Mouse (Mus musculus): ENCODE measurements around the gene Arhgap22. TPM values are rescaled to one million over a fixed set of nuclear protein-coding genes. Genes with fewer than 3 reads are reported as not detected.
A peak's percentile ranks its signal among the peaks of the same experiment; 100 is the strongest.

Arhgap22 gene
- polyA plus RNA-seq, 1 experiment: 8.4 TPM

DNA sequence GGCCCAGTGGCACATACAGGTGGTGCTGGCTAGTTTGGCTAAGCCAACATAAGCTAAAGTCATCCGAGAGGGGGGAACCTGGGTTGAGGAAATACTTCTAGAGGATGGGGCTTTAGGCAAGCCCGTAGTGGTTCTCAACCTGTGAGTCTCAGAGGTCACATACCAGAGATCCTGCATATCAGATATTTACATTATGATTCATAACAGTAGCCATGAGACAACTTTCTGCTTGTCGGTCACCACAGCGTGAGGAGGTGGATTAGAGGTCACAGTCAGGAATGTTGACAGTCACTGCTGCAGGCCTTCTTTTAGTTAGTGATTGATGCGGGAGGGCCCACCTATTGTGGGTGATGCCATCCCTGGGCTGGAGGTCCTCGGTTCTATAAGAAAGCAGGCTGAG, 121.9 kb downstream of the Arhgap22 start:
- Histone ChIP-seq H3K27me3 (ENCODE audit: control insufficient read depth, insufficient read depth, low read length) (no peaks in the 10 kb centered on the region), H3K27ac (ENCODE audit: insufficient read depth, low read length) (no peak overlapping the region), H3K4me3 (replicated peaks; ENCODE audit: insufficient read depth, low read depth, low read length) (no peak overlapping the region), H3K4me1 (ENCODE audit: control insufficient read depth, insufficient read depth, low read length) (no peaks in the 10 kb centered on the region)
- DNase-seq: no peak
- TF ChIP-seq CTCF (IDR thresholded peaks at IDR 0.05; ENCODE audit: borderline replicate concordance, insufficient read depth, low read depth, low read length): no peak
- TF ChIP-seq POLR2A (IDR thresholded peaks at IDR 0.05; ENCODE audit: borderline replicate concordance, insufficient read depth, low read length): no peak
- WGBS: 81% methylated on average over 6 of the region's 6 CpGs

DNA sequence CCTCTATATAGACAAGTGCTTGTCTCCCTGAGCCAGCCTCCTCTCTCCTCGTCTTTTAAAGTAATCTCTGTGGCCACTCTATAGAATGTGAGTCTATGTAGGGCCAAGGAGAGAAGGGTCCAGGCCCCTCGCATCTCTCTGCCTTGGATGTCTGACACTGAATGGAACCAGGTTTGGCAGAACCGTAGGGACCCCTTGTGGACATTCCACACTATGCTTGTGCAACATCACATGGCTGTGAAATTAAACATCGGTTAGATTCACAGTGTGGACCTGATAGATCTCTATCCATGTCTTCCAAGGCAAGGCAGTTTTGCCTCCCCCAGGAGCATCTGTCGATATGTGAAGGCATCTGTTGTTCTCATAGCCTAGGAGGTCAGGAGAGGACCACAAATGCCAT, 124.9 kb downstream of the Arhgap22 start:
- Histone ChIP-seq H3K4me1 (ENCODE audit: control insufficient read depth, insufficient read depth, low read length) (peaks cover 8% of the 10 kb centered on the region), H3K27me3 (ENCODE audit: control insufficient read depth, insufficient read depth, low read length) (no peaks in the 10 kb centered on the region), H3K4me3 (replicated peaks; ENCODE audit: insufficient read depth, low read depth, low read length) (no peak overlapping the region), H3K27ac (ENCODE audit: insufficient read depth, low read length) (no peak overlapping the region)
- TF ChIP-seq POLR2A (IDR thresholded peaks at IDR 0.05; ENCODE audit: borderline replicate concordance, insufficient read depth, low read length): no peak
- TF ChIP-seq CTCF (IDR thresholded peaks at IDR 0.05; ENCODE audit: borderline replicate concordance, insufficient read depth, low read depth, low read length): no peak
- no peak for DNase-seq
- 68% methylated on average over 5 of the region's 5 CpGs for WGBS

DNA sequence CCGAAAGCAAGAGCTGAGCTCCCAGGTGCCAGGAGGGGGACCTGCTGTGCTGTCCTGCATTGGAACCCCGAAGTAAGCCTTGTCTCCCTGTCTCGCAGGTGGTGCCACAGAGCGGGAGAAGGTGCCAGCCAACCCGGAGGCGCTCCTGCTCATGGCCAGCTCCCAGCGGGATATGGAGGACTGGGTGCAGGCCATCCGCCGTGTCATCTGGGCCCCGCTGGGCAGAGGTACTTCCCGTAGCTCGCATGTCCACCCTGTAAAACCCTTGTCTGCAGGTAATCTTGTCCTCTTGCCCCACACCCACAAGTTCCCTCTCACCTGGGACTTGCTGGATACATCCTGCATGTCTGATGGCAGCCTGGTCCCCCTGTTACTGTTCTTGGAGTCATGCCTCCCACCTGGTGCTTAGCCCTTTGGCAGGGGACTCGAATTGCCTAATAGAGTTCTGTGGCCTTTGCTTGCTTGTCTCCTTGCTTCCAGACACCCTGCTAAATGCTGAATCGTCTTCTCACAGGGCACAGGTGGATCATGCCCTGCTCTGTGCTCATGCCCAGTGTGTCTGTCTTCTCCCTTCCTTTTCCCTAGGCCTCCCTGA, 129.4 kb downstream of the Arhgap22 start:
- TF ChIP-seq CTCF (IDR thresholded peaks at IDR 0.05; ENCODE audit: borderline replicate concordance, insufficient read depth, low read depth, low read length) (no peak), POLR2A (IDR thresholded peaks at IDR 0.05; ENCODE audit: borderline replicate concordance, insufficient read depth, low read length) (no peak)
- Histone ChIP-seq H3K27ac (ENCODE audit: insufficient read depth, low read length) (no peak overlapping the region), H3K4me3 (replicated peaks; ENCODE audit: insufficient read depth, low read depth, low read length) (peak overlapping the region; percentile 10), H3K4me1 (ENCODE audit: control insufficient read depth, insufficient read depth, low read length) (peaks cover 10% of the 10 kb centered on the region), H3K27me3 (ENCODE audit: control insufficient read depth, insufficient read depth, low read length) (no peaks in the 10 kb centered on the region)
- WGBS: 16% methylated on average over 14 of the region's 14 CpGs
- peak; percentile 68 to 74 for DNase-seq

DNA sequence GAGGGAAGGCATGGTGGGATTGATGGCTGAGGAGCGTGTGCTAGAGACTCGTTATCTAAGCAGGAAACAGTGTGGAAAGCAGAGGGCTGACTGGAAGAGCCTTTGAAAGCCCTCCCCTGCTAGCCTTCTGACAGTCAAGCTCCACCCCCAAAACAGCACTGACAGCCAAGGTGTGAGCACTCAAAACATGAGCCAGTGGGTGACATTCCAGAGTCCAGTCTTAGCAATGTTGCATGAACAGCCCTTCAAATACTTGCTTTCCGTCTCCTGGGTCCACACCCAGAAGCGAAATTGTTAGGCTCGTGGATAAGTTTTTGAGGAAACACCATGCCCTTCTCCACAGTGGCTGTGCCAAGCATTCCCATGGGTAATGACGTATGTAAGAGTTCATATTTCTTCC, 132.7 kb downstream of the Arhgap22 start:
- WGBS: 83% methylated on average over 6 of the region's 6 CpGs
- DNase-seq: no peak
- H3K4me3 ChIP-seq (replicated peaks; ENCODE audit: insufficient read depth, low read depth, low read length): no peak overlapping the region
- peaks cover 10% of the 10 kb centered on the region for H3K4me1 ChIP-seq (ENCODE audit: control insufficient read depth, insufficient read depth, low read length)
- no peaks in the 10 kb centered on the region for H3K27me3 ChIP-seq (ENCODE audit: control insufficient read depth, insufficient read depth, low read length)
- H3K27ac ChIP-seq (ENCODE audit: insufficient read depth, low read length): no peak overlapping the region
- TF ChIP-seq CTCF (IDR thresholded peaks at IDR 0.05; ENCODE audit: borderline replicate concordance, insufficient read depth, low read depth, low read length): no peak
- TF ChIP-seq POLR2A (IDR thresholded peaks at IDR 0.05; ENCODE audit: borderline replicate concordance, insufficient read depth, low read length): no peak

DNA sequence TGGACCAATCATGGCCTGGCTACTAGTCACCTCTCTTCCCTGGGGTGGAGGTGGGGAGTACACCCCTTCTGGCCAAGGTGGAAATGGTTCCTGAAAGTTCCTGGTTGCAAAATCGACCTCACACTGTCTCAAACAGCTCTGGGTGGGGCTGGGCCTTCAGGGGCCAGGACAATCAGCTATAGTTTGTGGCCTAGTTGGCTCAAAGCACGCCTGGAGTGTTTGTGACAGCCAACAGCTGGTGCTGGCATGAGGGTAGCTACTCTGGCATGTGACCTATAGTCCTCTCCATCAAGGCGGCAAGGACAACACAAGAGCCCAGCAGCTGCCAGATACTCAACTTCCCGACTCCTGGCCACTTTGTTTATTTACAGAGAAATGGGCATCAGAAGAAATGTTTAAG, 133.9 kb downstream of the Arhgap22 start:
- no peak for DNase-seq
- 53% methylated on average over 4 of the region's 4 CpGs for WGBS
- Histone ChIP-seq H3K27ac (ENCODE audit: insufficient read depth, low read length) (no peak overlapping the region), H3K27me3 (ENCODE audit: control insufficient read depth, insufficient read depth, low read length) (no peaks in the 10 kb centered on the region; the same call in 1 of the 2 replicates), H3K4me1 (ENCODE audit: control insufficient read depth, insufficient read depth, low read length) (peaks cover 10% of the 10 kb centered on the region), H3K4me3 (replicated peaks; ENCODE audit: insufficient read depth, low read depth, low read length) (no peak overlapping the region)
- TF ChIP-seq CTCF (IDR thresholded peaks at IDR 0.05; ENCODE audit: borderline replicate concordance, insufficient read depth, low read depth, low read length) (no peak), POLR2A (IDR thresholded peaks at IDR 0.05; ENCODE audit: borderline replicate concordance, insufficient read depth, low read length) (no peak)

DNA sequence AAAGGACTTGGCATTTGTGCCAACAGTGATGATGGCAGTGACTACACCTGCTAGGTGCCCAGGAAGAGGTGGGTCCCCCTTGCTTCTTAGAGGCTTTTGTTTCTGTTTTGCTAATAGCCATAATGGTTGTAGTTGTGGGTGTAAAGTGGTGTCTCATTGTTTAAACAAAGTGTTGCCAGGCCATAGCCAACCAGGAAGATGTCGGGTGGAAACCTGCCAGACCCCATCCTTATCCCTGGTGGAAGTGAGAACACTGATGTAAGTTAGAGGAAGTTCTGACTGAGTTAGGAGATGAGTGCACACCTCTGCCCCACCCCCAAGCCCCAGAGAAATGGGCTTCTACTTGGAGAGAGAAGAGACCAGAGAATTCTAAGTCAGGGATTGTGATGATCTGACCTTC, 134.3 kb downstream of the Arhgap22 start:
- no peak for DNase-seq
- 58% methylated on average over 1 of the region's 1 CpGs for WGBS
- no peak overlapping the region for H3K27ac ChIP-seq (ENCODE audit: insufficient read depth, low read length)
- H3K27me3 ChIP-seq (ENCODE audit: control insufficient read depth, insufficient read depth, low read length): no peaks in the 10 kb centered on the region; the same call in 1 of the 2 replicates
- no peak for TF ChIP-seq CTCF (IDR thresholded peaks at IDR 0.05; ENCODE audit: borderline replicate concordance, insufficient read depth, low read depth, low read length)
- no peak for TF ChIP-seq POLR2A (IDR thresholded peaks at IDR 0.05; ENCODE audit: borderline replicate concordance, insufficient read depth, low read length)
- H3K4me3 ChIP-seq (replicated peaks; ENCODE audit: insufficient read depth, low read depth, low read length): no peak overlapping the region
- peaks cover 8% of the 10 kb centered on the region for H3K4me1 ChIP-seq (ENCODE audit: control insufficient read depth, insufficient read depth, low read length)

DNA sequence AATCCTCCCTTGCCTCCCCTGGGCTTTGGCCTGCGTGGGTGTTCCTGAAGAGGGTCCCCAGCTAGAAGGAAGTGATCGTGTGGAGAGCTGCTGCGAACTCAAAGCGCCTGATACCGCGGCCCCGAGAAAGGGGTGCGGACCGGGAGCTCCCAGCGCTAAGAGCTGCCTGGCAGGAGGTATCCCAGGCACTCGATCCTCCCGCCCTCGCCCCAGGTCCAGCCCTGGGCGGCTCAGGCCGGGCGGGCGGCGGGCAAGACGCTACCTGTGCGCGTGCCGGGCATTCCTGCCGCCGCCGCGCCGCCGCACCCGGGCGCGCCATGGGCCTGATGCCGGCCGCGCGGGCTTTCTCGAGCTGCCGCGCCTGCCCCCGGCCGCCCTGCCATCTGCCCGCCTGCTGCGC, 137.2 kb downstream of the Arhgap22 start:
- no peaks in the 10 kb centered on the region; the same call in 1 of the 2 replicates for H3K27me3 ChIP-seq (ENCODE audit: control insufficient read depth, insufficient read depth, low read length)
- no peak overlapping the region for H3K27ac ChIP-seq (ENCODE audit: insufficient read depth, low read length)
- H3K4me1 ChIP-seq (ENCODE audit: control insufficient read depth, insufficient read depth, low read length): no peaks in the 10 kb centered on the region
- 2% methylated on average over 42 of the region's 42 CpGs for WGBS
- no peak for TF ChIP-seq POLR2A (IDR thresholded peaks at IDR 0.05; ENCODE audit: borderline replicate concordance, insufficient read depth, low read length)
- no peak for TF ChIP-seq CTCF (IDR thresholded peaks at IDR 0.05; ENCODE audit: borderline replicate concordance, insufficient read depth, low read depth, low read length)
- DNase-seq: no peak
- no peak overlapping the region for H3K4me3 ChIP-seq (replicated peaks; ENCODE audit: insufficient read depth, low read depth, low read length)

DNA sequence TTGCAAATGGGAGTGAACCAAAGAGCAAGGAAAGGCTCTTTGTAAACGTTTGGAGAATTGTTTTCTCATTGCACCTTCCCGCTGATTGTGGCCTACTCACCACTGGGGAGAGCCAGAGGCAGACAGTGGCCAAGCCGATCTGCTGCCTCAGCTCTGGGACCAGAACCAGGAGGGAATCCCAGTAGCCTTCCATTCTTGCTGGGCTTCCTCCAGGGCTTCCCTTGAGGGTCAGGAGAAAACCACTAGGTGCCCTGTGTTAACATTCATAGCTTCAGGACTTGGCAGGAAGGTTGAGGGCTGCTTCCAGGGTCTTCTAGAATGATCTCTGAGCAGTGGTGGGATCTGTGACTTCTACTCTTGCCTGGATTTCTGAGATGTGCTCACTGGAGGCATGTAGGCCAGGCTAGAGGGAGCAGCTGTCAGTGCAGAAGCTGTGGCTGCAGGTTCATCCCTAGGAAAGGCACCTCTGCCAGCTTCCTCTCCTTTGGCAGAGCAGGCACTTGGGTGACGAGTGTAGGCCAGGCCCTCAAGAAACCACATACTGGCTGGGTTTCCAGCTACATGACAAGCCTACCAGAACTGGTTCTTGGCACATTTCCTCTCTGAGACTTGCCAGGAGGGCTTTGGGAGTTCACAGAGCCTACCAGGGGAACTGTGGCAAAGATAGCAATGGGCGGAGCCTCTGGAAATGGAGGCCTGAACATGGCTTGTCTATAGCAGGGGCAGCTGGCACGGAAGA, 138.3 kb downstream of the Arhgap22 start:
- H3K4me1 ChIP-seq (ENCODE audit: control insufficient read depth, insufficient read depth, low read length): no peaks in the 10 kb centered on the region
- H3K27ac ChIP-seq (ENCODE audit: insufficient read depth, low read length): no peak overlapping the region
- H3K4me3 ChIP-seq (replicated peaks; ENCODE audit: insufficient read depth, low read depth, low read length): no peak overlapping the region
- H3K27me3 ChIP-seq (ENCODE audit: control insufficient read depth, insufficient read depth, low read length): no peaks in the 10 kb centered on the region; the same call in 1 of the 2 replicates
- no peak for TF ChIP-seq POLR2A (IDR thresholded peaks at IDR 0.05; ENCODE audit: borderline replicate concordance, insufficient read depth, low read length)
- no peak for TF ChIP-seq CTCF (IDR thresholded peaks at IDR 0.05; ENCODE audit: borderline replicate concordance, insufficient read depth, low read depth, low read length)
- WGBS: 65% methylated on average over 6 of the region's 6 CpGs
- DNase-seq: no peak

Data from cerebellum, adult 2 months (tissue).